Mouse (Mus musculus) gastrocnemius, adult 2 months (tissue): Measurements from ENCODE around the gene Spp1. TPM values are rescaled to one million over a fixed set of nuclear protein-coding genes. Genes with fewer than 3 reads are reported as not detected.

Source experiments
- DNase-seq: peaks from one replicate; pipeline ENCODE4 v3.0.0; 2022
- H3K27ac ChIP-seq: fragments of 200-600 bp; 2 replicates; pipeline ENCODE4 v1.8.1; 2022; ENCODE audit warnings: mild to moderate bottlenecking
- H3K4me3 ChIP-seq: fragments of 200-600 bp; 2 replicates; pipeline ENCODE4 v1.8.1; 2022; ENCODE audit warnings: mild to moderate bottlenecking, moderate library complexity
- CTCF ChIP-seq: fragments of 200-600 bp; IDR thresholded peaks from 2 replicates; pipeline ENCODE4 v1.8.1; 2022; ENCODE audit warnings: antibody characterized with exemption, mild to moderate bottlenecking, moderate library complexity
- intact Hi-C: fragments of 180-260 bp; cut with DNase I; formaldehyde crosslinking; loops from one replicate; pipeline ENCODE4 v1.15.1; 2025
- total RNA-seq, 2 experiments: library from RNA; stranded (reverse); gene quantifications; 2 replicates each; pipeline ENCODE4 v1.2.3; 2021

Gene Spp1
- total RNA-seq, 2 experiments from 2014 or later: 2.1 TPM

DNA sequence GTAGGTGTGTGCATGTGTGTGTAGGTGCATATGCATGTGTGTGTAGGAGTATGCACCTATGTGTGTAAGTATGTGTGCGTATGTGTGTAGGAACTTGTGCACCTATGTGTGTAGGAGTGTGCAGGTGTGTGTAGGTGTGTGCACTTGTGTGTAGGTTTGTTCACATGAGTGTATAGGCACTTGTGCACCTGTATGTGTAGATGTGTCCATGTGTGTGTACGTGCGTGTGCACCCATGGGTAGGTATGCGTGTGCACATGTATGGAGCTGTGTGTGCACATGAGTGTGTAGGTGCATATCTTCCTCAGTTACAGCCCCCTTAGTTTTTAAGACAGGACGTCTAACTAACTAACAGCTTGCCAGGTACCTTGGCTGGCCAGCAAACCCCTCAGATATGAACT lies 33.7 kb downstream of the Spp1 start:
- Histone ChIP-seq H3K27ac (no peak overlapping the region), H3K4me3 (no peak overlapping the region)
- no peak for DNase-seq
- no peak for TF ChIP-seq CTCF
- intact Hi-C loops: no loop called here

DNA sequence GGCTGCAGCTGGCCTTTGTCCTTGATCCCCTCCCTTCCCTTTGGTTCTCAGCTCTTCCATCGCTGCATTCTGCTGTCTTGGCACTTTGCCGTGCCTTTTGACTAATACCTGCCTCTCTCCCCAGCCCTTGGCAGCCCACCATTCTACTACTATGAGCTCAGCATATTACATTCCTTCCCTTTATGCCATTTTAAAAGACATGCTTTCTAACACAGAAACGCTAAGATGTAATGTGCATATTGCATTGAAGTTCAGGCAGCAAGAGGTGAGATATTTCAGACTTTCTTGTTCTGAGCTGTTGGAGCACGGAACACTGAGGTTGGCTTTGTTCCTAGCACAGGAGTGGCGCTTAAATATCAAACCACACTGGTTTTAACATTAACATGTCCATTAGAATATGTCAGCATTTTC lies 36.1 kb downstream of the Spp1 start:
- intact Hi-C loops: no loop called here

GRCm38 (mm10) chr5:104472371-104472770 lies 37.5 kb downstream of the Spp1 start:
- DNase-seq: no peak
- peak; percentile 57 for TF ChIP-seq CTCF
- Histone ChIP-seq H3K4me3 (no peak overlapping the region), H3K27ac (no peak overlapping the region)
- intact Hi-C loops: no loop called here

More for the DNA sequence above, 36.1 kb downstream of the Spp1 start:
- no peak for DNase-seq
- TF ChIP-seq CTCF: no peak
- Histone ChIP-seq H3K27ac (peak overlapping the region; percentile 28; the same call in 1 of the 2 replicates), H3K4me3 (no peak overlapping the region)

GRCm38 (mm10) chr5:104480367-104480766 lies 45.4 kb downstream of the Spp1 start:
- no peak for DNase-seq
- no peak overlapping the region for H3K27ac ChIP-seq
- TF ChIP-seq CTCF: no peak
- H3K4me3 ChIP-seq: no peak overlapping the region
- intact Hi-C loops: no loop called here

DNA sequence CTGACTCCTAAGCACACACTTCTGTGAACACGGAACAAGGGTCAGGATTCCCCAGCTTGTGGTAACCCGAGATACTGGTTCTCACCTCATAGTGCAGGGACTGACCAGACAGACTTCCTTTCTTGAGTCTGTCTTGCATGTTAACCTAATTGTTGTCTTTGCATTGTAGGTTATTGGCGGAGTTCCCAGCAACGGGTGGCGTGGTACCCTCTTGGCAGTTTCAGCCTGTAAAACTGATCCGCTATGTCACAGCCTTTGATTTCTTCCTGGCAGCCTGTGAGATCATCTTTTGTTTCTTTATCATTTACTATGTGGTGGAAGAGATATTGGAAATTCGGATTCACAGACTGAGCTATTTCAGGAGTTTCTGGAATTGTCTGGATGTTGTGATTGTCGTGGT lies 47.9 kb downstream of the Spp1 start:
- no peak for TF ChIP-seq CTCF
- H3K27ac ChIP-seq: no peak overlapping the region
- intact Hi-C loops: no loop called here
- H3K4me3 ChIP-seq: no peak overlapping the region
- DNase-seq: no peak

Other genes starting within 250 kb of the Spp1 start
- under 1 TPM; 0.42 to 0.99 TPM for gene Dmp1, start 232.5 kb upstream of the Spp1 start, total RNA-seq
- not detected for gene Ibsp, start 135.9 kb upstream of the Spp1 start, total RNA-seq
- gene Mepe, start 109.8 kb upstream of the Spp1 start, total RNA-seq: not detected
- 10 to 100 TPM in 1 of 2 experiments, 1 to 10 TPM in 1; 9.9 to 15.7 TPM for gene Pkd2, start 24.3 kb downstream of the Spp1 start, total RNA-seq
- gene BC005561, start 73.2 kb downstream of the Spp1 start, total RNA-seq: 1 to 10 TPM; 4.9 to 5.0 TPM